ENCODE assay signal across 8 mouse cellular contexts in the genomic region with DNA sequence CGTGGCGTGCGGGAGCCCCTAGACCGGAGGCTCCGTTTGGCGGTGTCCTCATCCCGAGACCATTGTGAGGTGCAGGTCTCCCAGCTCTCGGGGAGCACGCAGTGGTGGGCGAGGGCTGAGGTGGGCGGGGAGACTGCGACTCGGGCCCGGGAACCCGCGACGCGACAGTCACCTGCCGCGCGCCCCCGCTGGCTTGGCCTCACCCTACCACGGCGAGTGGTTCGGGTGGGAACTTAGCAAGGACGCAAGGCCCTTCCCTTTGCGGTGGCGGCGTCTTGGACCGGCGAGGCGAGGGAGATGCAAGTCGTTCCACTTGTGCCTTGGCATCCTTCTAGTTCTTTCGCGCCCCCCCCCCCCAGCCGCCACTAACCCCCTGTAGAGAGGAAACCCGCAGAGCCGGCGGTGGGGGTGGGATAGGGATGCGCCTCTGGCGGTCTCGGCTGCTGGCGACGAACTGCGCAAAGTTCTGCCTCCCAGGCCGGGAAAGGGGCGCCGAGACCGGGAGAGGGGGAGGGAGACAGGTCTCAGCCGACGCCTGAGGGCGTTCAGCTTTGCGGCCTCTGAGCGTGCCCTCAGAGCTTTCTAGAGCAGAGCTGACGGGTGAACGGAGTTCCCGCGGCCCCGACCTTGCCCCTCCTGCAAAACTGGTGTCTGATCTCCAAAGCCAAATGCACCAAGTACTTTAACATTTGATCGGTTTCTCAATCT. TPM values are rescaled to one million over a fixed set of nuclear protein-coding genes. Genes with fewer than 3 reads are reported as not detected.
A peak's percentile ranks its signal among the peaks of the same experiment; 100 is the strongest.
DNase-seq lines count a peak whose midpoint lies in the region; ATAC-seq lines count a peak whose summit lies in the region.

No protein-coding gene starts in this region.

- H3K4me2 ChIP-seq in intestine, embryonic 16.5 days (ENCODE audit: low read depth, low read length), result peak overlapping the region; percentile 65
- peak overlapping the region; percentile 79 for H3K4me2 ChIP-seq in midbrain, embryonic 16.5 days (ENCODE audit: low read length)

- H3K27ac ChIP-seq in intestine, embryonic 16.5 days (ENCODE audit: low read length), result peak overlapping the region; percentile 77
- peak overlapping the region; percentile 85 for H3K27ac ChIP-seq in midbrain, embryonic 16.5 days (ENCODE audit: low read length)

- peak overlapping the region; percentile 84 for H3K9ac ChIP-seq in intestine, embryonic 16.5 days (ENCODE audit: low read depth, low read length)
- peak overlapping the region; percentile 68 for H3K9ac ChIP-seq in midbrain, embryonic 16.5 days (ENCODE audit: low read depth, low read length)

- H3K27me3 ChIP-seq in intestine, embryonic 16.5 days (replicated peaks; ENCODE audit: control insufficient read depth, insufficient read depth, low read length), result no peaks in the 10 kb centered on the region
- H3K27me3 ChIP-seq in midbrain, embryonic 16.5 days (ENCODE audit: control insufficient read depth, insufficient read depth, low read depth, low read length), result no peaks in the 10 kb centered on the region

- no peaks in the 10 kb centered on the region for H3K36me3 ChIP-seq in intestine, embryonic 16.5 days (ENCODE audit: control insufficient read depth, insufficient read depth, low read length)
- no peaks in the 10 kb centered on the region for H3K36me3 ChIP-seq in midbrain, embryonic 16.5 days (ENCODE audit: control insufficient read depth, insufficient read depth, low read length)

- under 1% methylated on average over 59 of the region's 60 CpGs for WGBS in intestine, embryonic 16.5 days
- WGBS in midbrain, embryonic 16.5 days, result 0% methylated on average over 43 of the region's 60 CpGs

- DNase-seq in kidney, adult 18-20 months, result peak; percentile 52
- DNase-seq in kidney, adult 11 months, result no peak
- DNase-seq in cerebellum, postnatal 4 days (ENCODE audit: low spot score in 2 of 2), result peak; percentile 28 to 67
- DNase-seq in gastrocnemius, adult 8-10 months (ENCODE audit: low spot score in 2 of 2), result peak; percentile 17 to 20
- DNase-seq in liver, result peak; percentile 67
- DNase-seq in spleen, postnatal 10 days (ENCODE audit: low spot score in 2 of 2), result peak; percentile 36 to 67

- peak; percentile 47 for ATAC-seq in intestine, embryonic 16.5 days
- ATAC-seq in midbrain, embryonic 16.5 days, result peak; percentile 9

- H3K4me1 ChIP-seq in intestine, embryonic 16.5 days (ENCODE audit: control insufficient read depth, insufficient read depth, low read length), result peaks cover 8% of the 10 kb centered on the region
- H3K4me1 ChIP-seq in midbrain, embryonic 16.5 days (ENCODE audit: control insufficient read depth, insufficient read depth, low read length), result peaks cover 17% of the 10 kb centered on the region

- H3K9me3 ChIP-seq in intestine, embryonic 16.5 days (ENCODE audit: control insufficient read depth, low read length), result no peaks in the 10 kb centered on the region
- no peaks in the 10 kb centered on the region for H3K9me3 ChIP-seq in midbrain, embryonic 16.5 days (replicated peaks; ENCODE audit: control insufficient read depth, low read length, poor library complexity, severe bottlenecking)

- H3K4me3 ChIP-seq in intestine, embryonic 16.5 days (ENCODE audit: low read length), result peak overlapping the region; percentile 94
- H3K4me3 ChIP-seq in midbrain, embryonic 16.5 days (ENCODE audit: low read depth, low read length), result peak overlapping the region; percentile 51

RNA-seq across cellular contexts. Expression of a gene that starts 0.6 kb away (rescaled TPM):
- total RNA-seq in gastrocnemius, adult 8-10 months (2022), result 10 to 100 TPM in 3 of 4 experiments, 1 to 10 TPM in 1; 10.0 to 17.1 (median 13.1) TPM
- polyA plus RNA-seq in intestine, embryonic 16.5 days (2015; fragmentation: Nextera tagmentation; extraction: Ambion mirVana), result 37.5 and 38.3 TPM in 2 replicates
- polyA plus RNA-seq in midbrain, embryonic 16.5 days (2015; fragmentation: Nextera tagmentation; extraction: Ambion mirVana), result 121 and 122 TPM in 2 replicates

RNA-seq across cellular contexts. Expression of a gene that starts 47.8 kb away (rescaled TPM):
- total RNA-seq in gastrocnemius, adult 8-10 months (2022), result 1 to 10 TPM; 5.3 to 9.1 (median 6.3) TPM
- polyA plus RNA-seq in intestine, embryonic 16.5 days (2015; fragmentation: Nextera tagmentation; extraction: Ambion mirVana), result 23.0 and 24.2 TPM in 2 replicates
- polyA plus RNA-seq in midbrain, embryonic 16.5 days (2015; fragmentation: Nextera tagmentation; extraction: Ambion mirVana), result 10.8 and 11.8 TPM in 2 replicates

RNA-seq across cellular contexts. Expression of a gene that starts 51.3 kb away (rescaled TPM):
- total RNA-seq in gastrocnemius, adult 8-10 months (2022), result 1 to 10 TPM in 1 of 4 experiments, not detected in 3; 1.4 TPM
- polyA plus RNA-seq in intestine, embryonic 16.5 days (2015; fragmentation: Nextera tagmentation; extraction: Ambion mirVana), result 1.2 and 1.5 TPM in 2 replicates
- 4.3 and 7.3 TPM in 2 replicates for polyA plus RNA-seq in midbrain, embryonic 16.5 days (2015; fragmentation: Nextera tagmentation; extraction: Ambion mirVana)
